ENCODE assay signal across 11 mouse cellular contexts in genomic region chr16:40080224-40080623, GRCm38 (mm10).
DNase-seq lines count a peak whose midpoint lies in the region; ATAC-seq and TF ChIP-seq lines count a peak whose summit lies in the region.
"Had no signal": no experiment of that assay in that cellular context is flagged by ENCODE, and none has a peak within 500 bp of the region (broad histone marks: within the 10 kb centered on the region; RNA-seq: fewer than 3 reads in every experiment).

No protein-coding gene starts in this region.

- ATAC-seq in hindbrain, embryonic 12.5 days (ENCODE audit: low FRiP score): peak; percentile 54; the same call in 1 of the 2 replicates
- ATAC-seq in hindbrain, embryonic 13.5 days (ENCODE audit: low FRiP score): no peak
- no peak for ATAC-seq in midbrain, embryonic 14.5 days (ENCODE audit: low FRiP score, low TSS enrichment)

- DNase-seq in midbrain, embryonic 14.5 days: peak; percentile 53
- no peak for DNase-seq in midbrain, embryonic 10.5 days (ENCODE audit: low spot score)
- DNase-seq in brain, embryonic 14.5 days (ENCODE audit: low read depth): peak; percentile 55
- DNase-seq in retina, postnatal 1 day: peak; percentile 40
- DNase-seq in kidney, postnatal 4 days: no peak
- no peak for DNase-seq in urinary bladder, adult 18-20 months (ENCODE audit: low spot score in 2 of 2)
- DNase-seq: heart, postnatal 36 days; kidney, postnatal 36 days had no signal

- WGBS in hindbrain, embryonic 12.5 days: 78% methylated on average over 3 of the region's 3 CpGs
- 76% methylated on average over 3 of the region's 3 CpGs for WGBS in hindbrain, embryonic 13.5 days
- WGBS in midbrain, embryonic 14.5 days: 81% methylated on average over 3 of the region's 3 CpGs
- WGBS in midbrain, embryonic 10.5 days: 79% methylated on average over 3 of the region's 3 CpGs

- H3K36me3 ChIP-seq in hindbrain, embryonic 12.5 days: no peaks in the 10 kb centered on the region
- no peaks in the 10 kb centered on the region for H3K36me3 ChIP-seq in hindbrain, embryonic 13.5 days
- H3K36me3 ChIP-seq in midbrain, embryonic 14.5 days (ENCODE audit: control insufficient read depth, insufficient read depth, low read length): no peaks in the 10 kb centered on the region
- no peaks in the 10 kb centered on the region for H3K36me3 ChIP-seq in midbrain, embryonic 10.5 days

- no peak for TF ChIP-seq POLR2A in brain, embryonic 14.5 days (IDR thresholded peaks at IDR 0.05; ENCODE audit: borderline replicate concordance, extremely low read depth, insufficient read depth, insufficient read length, poor library complexity, severe bottlenecking)

- H3K9me3 ChIP-seq in hindbrain, embryonic 12.5 days (replicated peaks): no peaks in the 10 kb centered on the region
- no peaks in the 10 kb centered on the region for H3K9me3 ChIP-seq in hindbrain, embryonic 13.5 days
- no peaks in the 10 kb centered on the region for H3K9me3 ChIP-seq in midbrain, embryonic 14.5 days (ENCODE audit: control insufficient read depth, low read length)
- no peaks in the 10 kb centered on the region for H3K9me3 ChIP-seq in midbrain, embryonic 10.5 days (replicated peaks)

- no peak overlapping the region for H3K27ac ChIP-seq in hindbrain, embryonic 12.5 days
- no peak overlapping the region; the same call in 1 of the 2 replicates for H3K27ac ChIP-seq in hindbrain, embryonic 13.5 days
- H3K27ac ChIP-seq in midbrain, embryonic 14.5 days (replicated peaks; ENCODE audit: low read depth, low read length): no peak overlapping the region
- H3K27ac ChIP-seq in midbrain, embryonic 10.5 days (replicated peaks): no peak overlapping the region

- H3K27me3 ChIP-seq in hindbrain, embryonic 12.5 days: no peaks in the 10 kb centered on the region
- H3K27me3 ChIP-seq in hindbrain, embryonic 13.5 days: no peaks in the 10 kb centered on the region
- H3K27me3 ChIP-seq in midbrain, embryonic 14.5 days (ENCODE audit: control insufficient read depth, insufficient read depth, low read length): no peaks in the 10 kb centered on the region
- no peaks in the 10 kb centered on the region for H3K27me3 ChIP-seq in midbrain, embryonic 10.5 days (ENCODE audit: low read depth, poor library complexity, severe bottlenecking)

- H3K4me2 ChIP-seq in hindbrain, embryonic 12.5 days (replicated peaks): no peak overlapping the region
- H3K4me2 ChIP-seq in hindbrain, embryonic 13.5 days: no peak overlapping the region
- no peak overlapping the region for H3K4me2 ChIP-seq in midbrain, embryonic 14.5 days (ENCODE audit: low read length)
- H3K4me2 ChIP-seq: liver, embryonic 11.5 days had no signal

- no peak overlapping the region for H3K4me3 ChIP-seq in hindbrain, embryonic 12.5 days
- H3K4me3 ChIP-seq in hindbrain, embryonic 13.5 days: no peak overlapping the region
- no peak overlapping the region for H3K4me3 ChIP-seq in midbrain, embryonic 14.5 days (replicated peaks; ENCODE audit: low read depth, low read length)
- no peak overlapping the region for H3K4me3 ChIP-seq in midbrain, embryonic 10.5 days

- no peaks in the 10 kb centered on the region for H3K4me1 ChIP-seq in hindbrain, embryonic 12.5 days
- H3K4me1 ChIP-seq in hindbrain, embryonic 13.5 days (replicated peaks): peaks cover 7% of the 10 kb centered on the region
- 0 out of 2 replicates have a peak, but pooled peaks cover 3% of the 10 kb centered on the region for H3K4me1 ChIP-seq in midbrain, embryonic 14.5 days (ENCODE audit: control insufficient read depth, insufficient read depth, low read length)
- H3K4me1 ChIP-seq in midbrain, embryonic 10.5 days: no peaks in the 10 kb centered on the region

- TF ChIP-seq CTCF in brain, embryonic 14.5 days (IDR thresholded peaks at IDR 0.05; ENCODE audit: borderline replicate concordance, extremely low read depth, insufficient read depth, insufficient read length): no peak

- no peak overlapping the region for H3K9ac ChIP-seq in hindbrain, embryonic 12.5 days
- H3K9ac ChIP-seq in hindbrain, embryonic 13.5 days: no peak overlapping the region
- no peak overlapping the region for H3K9ac ChIP-seq in midbrain, embryonic 14.5 days (replicated peaks; ENCODE audit: low read length)

Comparison
In these comparisons a context has a peak if more than half of its experiments do, and no peak if none do; other contexts are left out.
1. DNase-seq: peak in midbrain, embryonic 14.5 days (single experiment), brain, embryonic 14.5 days (single experiment) and retina, postnatal 1 day (single experiment); none in midbrain, embryonic 10.5 days (single experiment), kidney, postnatal 4 days (0 of 2) and urinary bladder, adult 18-20 months (0 of 2).